Mouse (Mus musculus): ENCODE measurements at regions not wholly inside any gene's neighbourhood (a gene's known extent, or its start where the extent isn't known, plus 50 kb on each side); places are given as distances from the start of the nearest gene placed in this dataset.

DNA sequence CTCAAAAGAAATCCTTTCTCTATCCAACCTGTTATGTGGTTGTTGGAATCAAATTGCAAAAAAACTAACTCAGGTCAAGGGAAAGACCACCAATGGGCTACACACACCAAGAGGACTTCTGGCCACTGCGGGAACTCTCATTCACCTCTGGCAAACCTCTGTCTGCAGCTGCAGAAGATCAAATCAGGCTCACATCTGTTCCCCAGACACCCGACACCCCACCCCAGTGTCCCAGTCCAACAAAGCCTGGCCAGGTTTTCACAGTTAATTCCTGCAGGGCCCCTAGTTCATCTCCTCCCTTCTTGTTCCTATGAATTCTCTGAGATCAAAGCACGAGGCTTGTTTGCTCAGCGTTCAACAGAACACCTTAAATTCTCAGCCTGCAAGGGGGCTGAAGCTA lies 82.0 kb upstream of the Rgma start:
- no peaks in the 10 kb centered on the region for H3K27me3 ChIP-seq (ENCODE audit: control insufficient read depth, insufficient read depth, insufficient read length)
- no peak overlapping the region for H3K4me3 ChIP-seq (ENCODE audit: insufficient read depth, poor library complexity, severe bottlenecking)
- H3ac ChIP-seq (ENCODE audit: control insufficient read depth, insufficient read length, low read depth) = no peak overlapping the region
- no peaks in the 10 kb centered on the region for H3K79me2 ChIP-seq (ENCODE audit: control insufficient read depth, insufficient read depth)
- no peak for TF ChIP-seq MAX (IDR thresholded peaks at IDR 0.05)
- H3K79me3 ChIP-seq (ENCODE audit: low read depth) = no peaks in the 10 kb centered on the region
- no peaks in the 10 kb centered on the region for H3K36me3 ChIP-seq (ENCODE audit: control insufficient read depth, insufficient read depth)

DNA sequence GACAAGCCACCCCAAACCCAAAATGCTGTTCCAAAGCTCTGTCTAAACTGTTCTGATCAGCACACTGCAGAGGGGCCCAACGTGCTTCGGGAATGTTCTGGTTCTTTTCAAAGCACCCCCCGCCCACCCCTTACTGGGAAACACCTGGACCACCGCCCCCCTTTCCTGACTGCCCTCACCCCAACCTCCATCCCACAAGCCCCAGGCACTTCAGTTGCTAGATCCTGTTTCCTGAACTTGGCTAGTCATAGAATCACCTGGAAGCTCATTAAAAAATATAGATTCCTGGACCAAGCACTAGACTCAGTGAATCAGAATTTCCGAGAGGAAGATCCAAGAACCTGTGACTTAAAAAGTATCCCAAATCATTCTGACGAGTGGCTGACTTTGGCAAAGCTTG lies 80.9 kb upstream of the Rgma start:
- peaks cover 3% of the 10 kb centered on the region for H3K27me3 ChIP-seq (ENCODE audit: control insufficient read depth, insufficient read depth, insufficient read length)
- H3K36me3 ChIP-seq (ENCODE audit: control insufficient read depth, insufficient read depth) = no peaks in the 10 kb centered on the region
- no peaks in the 10 kb centered on the region for H3K79me3 ChIP-seq (ENCODE audit: low read depth)
- H3ac ChIP-seq (ENCODE audit: control insufficient read depth, insufficient read length, low read depth) = no peak overlapping the region
- H3K79me2 ChIP-seq (ENCODE audit: control insufficient read depth, insufficient read depth) = no peaks in the 10 kb centered on the region
- TF ChIP-seq MYOD1 (IDR thresholded peaks at IDR 0.05; ENCODE audit: control insufficient read depth, insufficient read length, low read depth) (no peak), USF1 (IDR thresholded peaks at IDR 0.05; ENCODE audit: low read depth) (no peak), MAX (IDR thresholded peaks at IDR 0.05) (no peak), FOSL1 (IDR thresholded peaks at IDR 0.05; ENCODE audit: insufficient read depth, low read length, poor library complexity, severe bottlenecking) (no peak), CEBPB (IDR thresholded peaks at IDR 0.05; ENCODE audit: low read depth) (no peak), CTCF (IDR thresholded peaks at IDR 0.05; ENCODE audit: control insufficient read depth, insufficient read depth, insufficient read length) (no peak), MYOG (IDR thresholded peaks at IDR 0.05; ENCODE audit: control insufficient read depth, extremely low read depth, insufficient read length) (no peak)
- no peak overlapping the region for H3K4me3 ChIP-seq (ENCODE audit: insufficient read depth, poor library complexity, severe bottlenecking)

DNA sequence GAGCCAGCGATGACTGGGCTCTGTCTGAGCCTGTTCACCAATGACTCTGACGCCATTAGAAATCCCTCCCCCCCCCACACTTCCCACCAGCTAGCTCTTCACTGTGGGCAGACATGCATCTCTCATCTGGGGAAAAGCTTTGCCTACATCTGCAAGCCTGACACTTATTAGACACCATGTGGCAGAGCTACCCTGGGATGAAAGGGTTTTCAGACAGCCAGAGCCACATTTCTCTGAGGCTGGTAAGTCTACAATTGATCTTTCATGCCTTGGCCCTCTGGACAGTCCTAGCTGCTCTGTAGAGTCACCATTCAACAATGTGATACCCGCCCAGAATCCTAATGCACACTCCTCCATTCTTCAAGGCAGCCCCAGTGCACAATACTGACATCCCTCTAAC lies 72.8 kb upstream of the Rgma start:
- TF ChIP-seq MAX (IDR thresholded peaks at IDR 0.05) = no peak
- no peaks in the 10 kb centered on the region for H3K79me2 ChIP-seq (ENCODE audit: control insufficient read depth, insufficient read depth)
- H3K4me3 ChIP-seq (ENCODE audit: insufficient read depth, poor library complexity, severe bottlenecking) = no peak overlapping the region
- no peaks in the 10 kb centered on the region for H3K36me3 ChIP-seq (ENCODE audit: control insufficient read depth, insufficient read depth)
- H3K79me3 ChIP-seq (ENCODE audit: low read depth) = no peaks in the 10 kb centered on the region
- H3K27me3 ChIP-seq (ENCODE audit: control insufficient read depth, insufficient read depth, insufficient read length) = peaks cover 3% of the 10 kb centered on the region
- H3ac ChIP-seq (ENCODE audit: control insufficient read depth, insufficient read length, low read depth) = no peak overlapping the region

DNA sequence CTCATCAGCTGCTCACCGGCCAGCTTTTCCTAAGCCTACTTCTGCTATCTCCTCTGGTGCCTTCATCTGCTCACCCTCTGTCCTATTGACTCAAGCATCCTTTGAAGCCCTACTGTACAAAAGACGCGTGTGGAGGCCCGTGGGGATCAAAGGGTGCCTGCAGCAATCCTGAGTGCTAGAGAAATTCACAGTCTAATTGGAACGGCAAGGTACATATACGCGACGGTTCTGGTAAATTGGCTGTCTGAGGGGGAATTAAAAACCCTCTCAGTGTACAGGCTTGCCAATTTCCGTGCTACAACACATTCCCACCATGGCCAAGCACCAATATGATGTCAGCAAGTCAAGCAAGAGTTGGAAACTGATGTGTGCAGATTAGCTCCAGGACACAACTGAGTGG lies 71.5 kb upstream of the Rgma start:
- Histone ChIP-seq H3ac (ENCODE audit: control insufficient read depth, insufficient read length, low read depth) (no peak overlapping the region), H3K79me3 (ENCODE audit: low read depth) (no peaks in the 10 kb centered on the region), H3K36me3 (ENCODE audit: control insufficient read depth, insufficient read depth) (no peaks in the 10 kb centered on the region), H3K79me2 (ENCODE audit: control insufficient read depth, insufficient read depth) (no peaks in the 10 kb centered on the region), H3K4me3 (ENCODE audit: insufficient read depth, poor library complexity, severe bottlenecking) (no peak overlapping the region), H3K27me3 (ENCODE audit: control insufficient read depth, insufficient read depth, insufficient read length) (peaks cover under 1% of the 10 kb centered on the region)
- no peak for TF ChIP-seq CTCF (IDR thresholded peaks at IDR 0.05; ENCODE audit: control insufficient read depth, insufficient read depth, insufficient read length)
- no peak for TF ChIP-seq MYOG (IDR thresholded peaks at IDR 0.05; ENCODE audit: control insufficient read depth, extremely low read depth, insufficient read length)
- no peak for TF ChIP-seq MAX (IDR thresholded peaks at IDR 0.05)
- TF ChIP-seq MYOD1 (IDR thresholded peaks at IDR 0.05; ENCODE audit: control insufficient read depth, insufficient read length, low read depth) = no peak
- TF ChIP-seq USF1 (IDR thresholded peaks at IDR 0.05; ENCODE audit: low read depth) = no peak
- TF ChIP-seq CEBPB (IDR thresholded peaks at IDR 0.05; ENCODE audit: low read depth) = no peak
- TF ChIP-seq FOSL1 (IDR thresholded peaks at IDR 0.05; ENCODE audit: insufficient read depth, low read length, poor library complexity, severe bottlenecking) = no peak

DNA sequence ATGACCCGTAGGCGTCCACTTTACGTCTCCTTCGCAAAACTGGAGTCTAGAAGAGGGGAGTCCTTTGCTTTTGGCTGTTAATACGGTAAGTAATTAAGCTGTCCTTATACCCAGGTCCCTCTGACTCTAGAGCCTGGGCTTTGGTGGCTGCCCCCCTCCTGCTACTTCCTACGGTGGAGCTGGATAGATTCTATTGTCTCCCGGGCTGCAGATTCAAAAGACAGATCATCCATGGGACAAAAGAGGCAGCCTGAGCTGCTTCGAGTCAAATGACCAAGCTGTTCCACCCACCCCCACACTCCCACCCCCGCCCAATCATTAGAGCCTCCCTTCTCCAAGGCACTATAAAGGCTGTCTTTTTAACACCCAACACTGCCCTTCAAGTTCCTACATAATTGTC lies 70.5 kb upstream of the Rgma start:
- Histone ChIP-seq H3K4me3 (ENCODE audit: insufficient read depth, poor library complexity, severe bottlenecking) (no peak overlapping the region), H3ac (ENCODE audit: control insufficient read depth, insufficient read length, low read depth) (no peak overlapping the region), H3K79me2 (ENCODE audit: control insufficient read depth, insufficient read depth) (no peaks in the 10 kb centered on the region), H3K36me3 (ENCODE audit: control insufficient read depth, insufficient read depth) (no peaks in the 10 kb centered on the region), H3K79me3 (ENCODE audit: low read depth) (no peaks in the 10 kb centered on the region), H3K27me3 (ENCODE audit: control insufficient read depth, insufficient read depth, insufficient read length) (no peaks in the 10 kb centered on the region)
- no peak for TF ChIP-seq USF1 (IDR thresholded peaks at IDR 0.05; ENCODE audit: low read depth)
- TF ChIP-seq MYOG (IDR thresholded peaks at IDR 0.05; ENCODE audit: control insufficient read depth, extremely low read depth, insufficient read length) = no peak
- no peak for TF ChIP-seq MYOD1 (IDR thresholded peaks at IDR 0.05; ENCODE audit: control insufficient read depth, insufficient read length, low read depth)
- no peak for TF ChIP-seq FOSL1 (IDR thresholded peaks at IDR 0.05; ENCODE audit: insufficient read depth, low read length, poor library complexity, severe bottlenecking)
- no peak for TF ChIP-seq MAX (IDR thresholded peaks at IDR 0.05)
- no peak for TF ChIP-seq CTCF (IDR thresholded peaks at IDR 0.05; ENCODE audit: control insufficient read depth, insufficient read depth, insufficient read length)
- no peak for TF ChIP-seq CEBPB (IDR thresholded peaks at IDR 0.05; ENCODE audit: low read depth)

DNA sequence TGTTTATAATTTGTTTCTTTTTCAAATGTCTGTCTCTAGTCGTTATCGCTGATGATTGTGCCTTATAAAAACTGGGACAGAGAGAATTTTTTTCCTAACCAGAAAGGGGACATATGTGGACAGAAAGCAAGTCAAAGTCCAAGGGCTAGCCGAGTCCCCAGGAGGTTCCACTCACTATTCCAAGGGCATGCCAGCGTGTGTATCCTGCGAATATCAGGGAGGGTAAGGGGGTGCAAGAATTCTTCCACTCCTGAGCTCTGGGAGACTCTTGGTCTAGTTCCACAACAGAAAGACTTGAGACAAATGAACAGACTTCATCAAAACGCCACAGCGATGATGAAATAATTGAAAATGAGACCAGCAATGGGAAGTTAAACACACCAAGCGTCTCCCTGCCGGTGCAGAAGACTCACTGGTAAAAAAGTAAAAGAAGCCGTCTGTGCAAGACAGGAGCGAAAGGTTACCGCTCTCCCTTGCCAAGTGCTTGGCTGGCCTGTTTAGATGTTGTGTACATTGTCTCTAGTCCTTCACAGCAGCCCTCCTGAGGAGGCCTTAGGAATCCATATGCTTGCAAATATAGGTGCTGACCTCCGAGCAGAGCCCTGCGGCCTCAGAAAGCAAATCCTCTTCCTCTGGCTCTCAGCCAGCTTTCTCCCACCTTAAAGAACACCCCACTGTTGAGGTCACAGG lies 69.9 kb upstream of the Rgma start:
- no peaks in the 10 kb centered on the region for H3K79me2 ChIP-seq (ENCODE audit: control insufficient read depth, insufficient read depth)
- no peak overlapping the region for H3ac ChIP-seq (ENCODE audit: control insufficient read depth, insufficient read length, low read depth)
- no peaks in the 10 kb centered on the region for H3K27me3 ChIP-seq (ENCODE audit: control insufficient read depth, insufficient read depth, insufficient read length)
- no peaks in the 10 kb centered on the region for H3K36me3 ChIP-seq (ENCODE audit: control insufficient read depth, insufficient read depth)
- TF ChIP-seq MAX (IDR thresholded peaks at IDR 0.05) (no peak), CTCF (IDR thresholded peaks at IDR 0.05; ENCODE audit: control insufficient read depth, insufficient read depth, insufficient read length) (no peak), FOSL1 (IDR thresholded peaks at IDR 0.05; ENCODE audit: insufficient read depth, low read length, poor library complexity, severe bottlenecking) (no peak), USF1 (IDR thresholded peaks at IDR 0.05; ENCODE audit: low read depth) (no peak), CEBPB (IDR thresholded peaks at IDR 0.05; ENCODE audit: low read depth) (no peak), MYOD1 (IDR thresholded peaks at IDR 0.05; ENCODE audit: control insufficient read depth, insufficient read length, low read depth) (no peak), MYOG (IDR thresholded peaks at IDR 0.05; ENCODE audit: control insufficient read depth, extremely low read depth, insufficient read length) (no peak)
- no peaks in the 10 kb centered on the region for H3K79me3 ChIP-seq (ENCODE audit: low read depth)
- H3K4me3 ChIP-seq (ENCODE audit: insufficient read depth, poor library complexity, severe bottlenecking) = no peak overlapping the region
